In the genomic region with DNA sequence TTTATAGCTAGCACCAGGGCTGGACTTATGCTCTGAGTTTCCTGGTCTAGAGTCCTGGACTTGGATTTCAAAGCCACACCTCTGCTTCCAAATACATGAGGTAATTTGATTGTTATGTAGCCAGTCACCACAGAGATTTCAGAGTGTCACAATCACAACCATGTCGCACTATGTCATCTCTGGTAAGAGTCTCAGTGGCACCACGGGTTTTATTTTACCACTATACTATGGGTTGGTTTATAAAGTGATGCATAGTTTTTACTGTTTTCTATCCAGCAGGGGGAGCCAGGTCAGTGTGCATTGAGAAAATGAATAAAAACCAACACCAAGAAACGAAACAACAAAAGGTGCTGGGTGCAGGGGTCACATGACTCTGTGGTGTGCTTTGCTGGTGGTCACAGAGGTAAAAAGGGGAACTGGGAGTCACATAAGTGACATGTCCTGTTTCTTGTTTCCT, we compare ENCODE assay signal across 9 mouse cellular contexts. TPM values are rescaled to one million over a fixed set of nuclear protein-coding genes. Genes with fewer than 3 reads are reported as not detected.
DNase-seq lines count a peak whose midpoint lies in the region; ATAC-seq and TF ChIP-seq lines count a peak whose summit lies in the region.
"Had no signal": no experiment of that assay in that cellular context is flagged by ENCODE, and none has a peak within 500 bp of the region (broad histone marks: within the 10 kb centered on the region; RNA-seq: fewer than 3 reads in every experiment).

No protein-coding gene starts in this region.

- ATAC-seq in kidney, embryonic 14.5 days (ENCODE audit: low FRiP score, low TSS enrichment), result no peak
- peak; percentile 71 for ATAC-seq in liver, postnatal 0 days

- no peaks in the 10 kb centered on the region for H3K4me1 ChIP-seq in kidney, embryonic 14.5 days (ENCODE audit: control insufficient read depth, insufficient read depth, low read length)
- peaks cover 12% of the 10 kb centered on the region; the same call in 1 of the 2 replicates for H3K4me1 ChIP-seq in liver, postnatal 0 days (ENCODE audit: insufficient read depth)

- DNase-seq in kidney, adult 8-10 months, result peak; percentile 18 to 25
- peak; percentile 44 for DNase-seq in MN1 (ENCODE audit: low spot score)
- peak; percentile 41 for DNase-seq in embryo, embryonic 11 days
- DNase-seq in liver, postnatal 0 days, result peak; percentile 53
- peak; percentile 72 to 79 for DNase-seq in spleen, postnatal 36 days (ENCODE audit: low spot score in 2 of 2)
- DNase-seq in gastrocnemius, postnatal 14 days, result no peak

- no peaks in the 10 kb centered on the region for H3K27me3 ChIP-seq in kidney, embryonic 14.5 days (ENCODE audit: control insufficient read depth, insufficient read depth, low read length)
- no peaks in the 10 kb centered on the region for H3K27me3 ChIP-seq in liver, postnatal 0 days (ENCODE audit: insufficient read depth, low read length)
- H3K27me3 ChIP-seq: embryonic facial prominence, embryonic 13.5 days; liver, embryonic 15.5 days had no signal

- H3K9ac ChIP-seq in kidney, embryonic 14.5 days (ENCODE audit: low read depth, low read length), result no peak overlapping the region
- H3K9ac ChIP-seq in liver, postnatal 0 days (replicated peaks), result no peak overlapping the region
- H3K9ac ChIP-seq: embryonic facial prominence, embryonic 13.5 days; liver, embryonic 15.5 days had no signal

- no peak overlapping the region for H3K27ac ChIP-seq in kidney, embryonic 14.5 days (ENCODE audit: low read depth, low read length)
- no peak overlapping the region for H3K27ac ChIP-seq in liver, postnatal 0 days (ENCODE audit: low read depth)
- H3K27ac ChIP-seq: embryonic facial prominence, embryonic 13.5 days; liver, embryonic 15.5 days had no signal

- intact Hi-C loops in gastrocnemius, postnatal 14 days (cut with DNase I; ENCODE audit: low total_unique reads), result no loop called here

- H3K4me2 ChIP-seq in kidney, embryonic 14.5 days (replicated peaks; ENCODE audit: low read depth, low read length), result no peak overlapping the region
- H3K4me2 ChIP-seq in liver, postnatal 0 days (ENCODE audit: low read depth, low read length), result no peak overlapping the region
- H3K4me2 ChIP-seq: embryonic facial prominence, embryonic 13.5 days; liver, embryonic 15.5 days had no signal

- no peak for TF ChIP-seq EP300 in liver, postnatal 0 days (IDR thresholded peaks at IDR 0.05; ENCODE audit: low read depth)

- no peak overlapping the region for H3K4me3 ChIP-seq in kidney, embryonic 14.5 days (ENCODE audit: low read length)
- no peak overlapping the region for H3K4me3 ChIP-seq in liver, postnatal 0 days (ENCODE audit: low read depth, low read length)
- H3K4me3 ChIP-seq: embryonic facial prominence, embryonic 13.5 days; liver, embryonic 15.5 days had no signal

- no peaks in the 10 kb centered on the region for H3K9me3 ChIP-seq in kidney, embryonic 14.5 days (ENCODE audit: control insufficient read depth, low read length)
- no peaks in the 10 kb centered on the region for H3K9me3 ChIP-seq in liver, postnatal 0 days (ENCODE audit: low read length)
- H3K9me3 ChIP-seq: embryonic facial prominence, embryonic 13.5 days; liver, embryonic 15.5 days had no signal

- TF ChIP-seq CTCF in liver, postnatal 0 days (IDR thresholded peaks at IDR 0.05; ENCODE audit: low read depth), result peak; percentile 72

- 30% methylated on average over 3 of the region's 3 CpGs for WGBS in kidney, embryonic 14.5 days
- WGBS in liver, postnatal 0 days (ENCODE audit: insufficient replicate concordance), result 19% methylated on average over 3 of the region's 3 CpGs

- H3K36me3 ChIP-seq in kidney, embryonic 14.5 days (ENCODE audit: control insufficient read depth, insufficient read depth, low read length), result no peaks in the 10 kb centered on the region
- H3K36me3 ChIP-seq in liver, postnatal 0 days (replicated peaks; ENCODE audit: insufficient read depth, low read length), result no peaks in the 10 kb centered on the region
- H3K36me3 ChIP-seq: embryonic facial prominence, embryonic 13.5 days; liver, embryonic 15.5 days had no signal

RNA-seq across cellular contexts. Expression of a gene that starts 15.8 kb away (rescaled TPM):
- 31.6 and 39.7 TPM in 2 replicates for polyA plus RNA-seq in kidney, embryonic 14.5 days (2014; fragmentation: Nextera tagmentation; extraction: Ambion mirVana)
- polyA plus RNA-seq in liver, postnatal 0 days (2015; fragmentation: Nextera tagmentation; extraction: Ambion mirVana), result 4.1 and 4.8 TPM in 2 replicates
- 10 to 100 TPM; 10.1 to 10.3 TPM for total RNA-seq in gastrocnemius, postnatal 14 days (2021)

RNA-seq across cellular contexts. Expression of a gene that starts 45.2 kb away (rescaled TPM):
- 17.5 and 19.2 TPM in 2 replicates for polyA plus RNA-seq in kidney, embryonic 14.5 days (2014; fragmentation: Nextera tagmentation; extraction: Ambion mirVana)
- polyA plus RNA-seq in liver, postnatal 0 days (2015; fragmentation: Nextera tagmentation; extraction: Ambion mirVana), result 4.9 and 6.2 TPM in 2 replicates
- 10 to 100 TPM; 11.5 to 13.5 TPM for total RNA-seq in gastrocnemius, postnatal 14 days (2021)
